21 mouse cellular contexts compared by ENCODE assay signal in the genomic region with DNA sequence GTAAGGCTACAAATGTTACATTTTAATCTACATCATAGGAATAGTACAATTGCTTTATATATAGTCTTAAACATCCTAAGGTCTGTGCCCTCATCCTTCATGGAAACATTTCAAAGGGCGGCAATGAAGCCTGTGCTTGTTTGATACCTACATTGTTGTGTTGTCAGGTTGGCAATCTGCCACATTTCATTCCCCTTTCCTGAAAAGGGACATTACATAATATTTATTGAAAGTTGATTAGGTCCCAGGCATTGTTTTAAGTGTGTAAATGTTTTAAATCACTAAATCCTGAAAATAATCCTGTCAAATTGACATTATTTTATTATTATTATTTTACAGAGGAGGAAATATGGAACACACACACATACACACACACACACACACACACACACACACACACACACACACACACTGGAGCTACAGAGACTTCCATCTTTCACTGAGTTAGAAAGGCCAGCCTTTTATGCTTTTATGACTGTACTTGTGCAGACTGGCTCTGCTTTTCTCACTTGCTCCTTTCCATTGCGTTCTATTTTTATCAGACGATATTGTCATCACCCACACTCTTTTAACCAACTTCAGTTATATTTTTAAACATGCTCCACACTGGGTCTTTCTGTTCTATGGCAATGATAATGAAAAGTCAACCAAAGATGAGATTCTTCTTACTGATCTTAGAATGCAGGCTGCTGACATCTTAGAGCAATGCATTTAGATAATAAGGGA.
DNase-seq lines count a peak whose midpoint lies in the region; ATAC-seq and TF ChIP-seq lines count a peak whose summit lies in the region.
"Had no signal": no experiment of that assay in that cellular context is flagged by ENCODE, and none has a peak within 500 bp of the region (broad histone marks: within the 10 kb centered on the region; RNA-seq: fewer than 3 reads in every experiment).

No protein-coding gene starts in this region.

- H3K4me1 ChIP-seq in forebrain, postnatal 0 days (ENCODE audit: insufficient read depth) = no peaks in the 10 kb centered on the region
- H3K4me1 ChIP-seq in forebrain, embryonic 13.5 days = no peaks in the 10 kb centered on the region
- no peaks in the 10 kb centered on the region for H3K4me1 ChIP-seq in heart, postnatal 0 days (ENCODE audit: control insufficient read depth, insufficient read depth)
- H3K4me1 ChIP-seq in neural tube, embryonic 15.5 days = no peaks in the 10 kb centered on the region
- H3K4me1 ChIP-seq: limb, embryonic 13.5 days; liver, embryonic 13.5 days; midbrain, embryonic 10.5 days had no signal

- DNase-seq in forebrain, postnatal 0 days = peak; percentile 24
- DNase-seq in heart, postnatal 0 days (ENCODE audit: low spot score) = peak; percentile 38
- DNase-seq in heart, postnatal 10 days = no peak
- peak; percentile 6 for DNase-seq in right cerebral cortex, adult 18-20 months
- no peak for DNase-seq in right cerebral cortex, postnatal 14 days
- no peak for DNase-seq in ovary, postnatal 14 days (ENCODE audit: low spot score)
- DNase-seq: adrenal gland, postnatal 10 days; cerebellum, adult 11-12 months; cerebellum, postnatal 25 days; gastrocnemius, postnatal 14 days; kidney, adult 11 months; kidney, postnatal 25 days; liver, embryonic 13.5 days; thymus, postnatal 36 days had no signal

- intact Hi-C loops in heart, postnatal 10 days (cut with DNase I) = no loop called here

- 61% methylated on average over 3 of the region's 3 CpGs for WGBS in forebrain, postnatal 0 days
- 87% methylated on average over 3 of the region's 3 CpGs for WGBS in forebrain, embryonic 13.5 days
- 19% methylated on average over 3 of the region's 3 CpGs for whole genome bisulfite sequencing in heart, postnatal 0 days
- WGBS in neural tube, embryonic 15.5 days = 88% methylated on average over 3 of the region's 3 CpGs

- no peak for TF ChIP-seq CTCF in forebrain, postnatal 0 days (IDR thresholded peaks at IDR 0.05; ENCODE audit: low read depth)
- no peak for TF ChIP-seq CTCF in heart, postnatal 0 days (IDR thresholded peaks at IDR 0.05; ENCODE audit: low read depth)

- H3K27ac ChIP-seq in forebrain, postnatal 0 days (ENCODE audit: low read depth, low read length) = no peak overlapping the region
- H3K27ac ChIP-seq in forebrain, embryonic 13.5 days = no peak overlapping the region
- no peak overlapping the region for H3K27ac ChIP-seq in heart, postnatal 0 days (ENCODE audit: low read depth)
- no peak overlapping the region for H3K27ac ChIP-seq in neural tube, embryonic 15.5 days (replicated peaks)
- H3K27ac ChIP-seq: limb, embryonic 13.5 days; liver, embryonic 13.5 days; macrophage; midbrain, embryonic 10.5 days had no signal

- peak; percentile 67 for ATAC-seq in forebrain, postnatal 0 days
- ATAC-seq in forebrain, embryonic 13.5 days = no peak
- ATAC-seq in heart, postnatal 0 days (ENCODE audit: insufficient read depth, low read depth) = no peak
- ATAC-seq in neural tube, embryonic 15.5 days (ENCODE audit: low FRiP score) = no peak
- ATAC-seq: CD4-positive, CD25-positive, alpha-beta regulatory T cell, adult 4 months; Patski had no signal

- no peak overlapping the region for H3K9ac ChIP-seq in forebrain, postnatal 0 days
- no peak overlapping the region for H3K9ac ChIP-seq in forebrain, embryonic 13.5 days
- no peak overlapping the region for H3K9ac ChIP-seq in heart, postnatal 0 days (replicated peaks; ENCODE audit: low read depth, low read length)
- no peak overlapping the region for H3K9ac ChIP-seq in neural tube, embryonic 15.5 days (replicated peaks)
- H3K9ac ChIP-seq: limb, embryonic 13.5 days; liver, embryonic 13.5 days had no signal

- H3K4me2 ChIP-seq in forebrain, postnatal 0 days (ENCODE audit: low read depth) = no peak overlapping the region
- no peak overlapping the region for H3K4me2 ChIP-seq in forebrain, embryonic 13.5 days
- no peak overlapping the region for H3K4me2 ChIP-seq in heart, postnatal 0 days (ENCODE audit: low read depth, low read length)
- H3K4me2 ChIP-seq in neural tube, embryonic 15.5 days = no peak overlapping the region
- H3K4me2 ChIP-seq: limb, embryonic 13.5 days; liver, embryonic 13.5 days had no signal

- TF ChIP-seq EP300 in heart, postnatal 0 days (IDR thresholded peaks at IDR 0.05; ENCODE audit: low read depth) = no peak

- no peaks in the 10 kb centered on the region for H3K9me3 ChIP-seq in forebrain, postnatal 0 days (ENCODE audit: low read length)
- H3K9me3 ChIP-seq in forebrain, embryonic 13.5 days (replicated peaks) = no peaks in the 10 kb centered on the region
- no peaks in the 10 kb centered on the region for H3K9me3 ChIP-seq in heart, postnatal 0 days (replicated peaks; ENCODE audit: control insufficient read depth, low read length)
- H3K9me3 ChIP-seq in neural tube, embryonic 15.5 days (replicated peaks) = no peaks in the 10 kb centered on the region
- H3K9me3 ChIP-seq: limb, embryonic 13.5 days; liver, embryonic 13.5 days; midbrain, embryonic 10.5 days had no signal

- no peaks in the 10 kb centered on the region for H3K27me3 ChIP-seq in forebrain, postnatal 0 days (ENCODE audit: insufficient read depth, low read length)
- H3K27me3 ChIP-seq in forebrain, embryonic 13.5 days = no peaks in the 10 kb centered on the region
- H3K27me3 ChIP-seq in heart, postnatal 0 days (ENCODE audit: control insufficient read depth, insufficient read depth, low read length) = no peaks in the 10 kb centered on the region
- H3K27me3 ChIP-seq in neural tube, embryonic 15.5 days (replicated peaks) = no peaks in the 10 kb centered on the region
- H3K27me3 ChIP-seq: limb, embryonic 13.5 days; liver, embryonic 13.5 days; Patski had no signal

- H3K4me3 ChIP-seq in forebrain, postnatal 0 days (ENCODE audit: low read depth, low read length) = no peak overlapping the region
- H3K4me3 ChIP-seq in forebrain, embryonic 13.5 days = no peak overlapping the region
- no peak overlapping the region for H3K4me3 ChIP-seq in heart, postnatal 0 days (ENCODE audit: low read depth, low read length)
- H3K4me3 ChIP-seq in neural tube, embryonic 15.5 days (replicated peaks) = no peak overlapping the region
- H3K4me3 ChIP-seq: limb, embryonic 13.5 days; liver, embryonic 13.5 days; midbrain, embryonic 10.5 days had no signal

- no peaks in the 10 kb centered on the region for H3K36me3 ChIP-seq in forebrain, postnatal 0 days (ENCODE audit: insufficient read depth)
- no peaks in the 10 kb centered on the region for H3K36me3 ChIP-seq in forebrain, embryonic 13.5 days (ENCODE audit: poor library complexity, severe bottlenecking)
- H3K36me3 ChIP-seq in heart, postnatal 0 days (replicated peaks; ENCODE audit: control insufficient read depth, insufficient read depth, low read length) = no peaks in the 10 kb centered on the region
- H3K36me3 ChIP-seq in neural tube, embryonic 15.5 days = no peaks in the 10 kb centered on the region
- H3K36me3 ChIP-seq: limb, embryonic 13.5 days; liver, embryonic 13.5 days; midbrain, embryonic 10.5 days had no signal

Comparison
In these comparisons a context has a peak if more than half of its experiments do, and no peak if none do; other contexts are left out.
1. DNase-seq: peak in forebrain, postnatal 0 days (single experiment), heart, postnatal 0 days (single experiment) and right cerebral cortex, adult 18-20 months (single experiment); none in heart, postnatal 10 days (0 of 2), right cerebral cortex, postnatal 14 days (single experiment) and ovary, postnatal 14 days (single experiment).